Mouse (Mus musculus): Measurements from ENCODE around the gene Nmur1. TPM values are rescaled to one million over a fixed set of nuclear protein-coding genes. Genes with fewer than 3 reads are reported as not detected.
"Not testable (repeated sequence)": the region's sequence is repeated elsewhere in the genome, so short reads cannot be mapped to it uniquely, and the experiment has no call there.

Gene Nmur1
- polyA plus RNA-seq, 1 experiment from 2014 or later = 4.5 TPM

GRCm38 (mm10) chr1:86346851-86347715, 78.9 kb downstream of the Nmur1 start:
- Histone ChIP-seq H3K27me3 (replicated peaks; ENCODE audit: control insufficient read depth, insufficient read depth, low read length) (no peaks in the 10 kb centered on the region), H3K9ac (ENCODE audit: low read depth, low read length) (no peak overlapping the region), H3K4me1 (replicated peaks; ENCODE audit: control insufficient read depth, insufficient read depth, low read length) (no peaks in the 10 kb centered on the region), H3K4me3 (ENCODE audit: low read depth, low read length) (no peak overlapping the region), H3K9me3 (ENCODE audit: control insufficient read depth) (no peaks in the 10 kb centered on the region), H3K4me2 (replicated peaks; ENCODE audit: low read depth) (no peak overlapping the region), H3K27ac (ENCODE audit: low read depth, low read length) (no peak overlapping the region; the same call in 1 of the 2 replicates), H3K36me3 (ENCODE audit: control insufficient read depth, insufficient read depth) (peaks cover 37% of the 10 kb centered on the region)
- peak; percentile 41 for TF ChIP-seq CTCF (IDR thresholded peaks at IDR 0.05; ENCODE audit: low read depth)
- WGBS = 85% methylated on average over 3 of the region's 3 CpGs
- ATAC-seq = no peak

- H3K4me2 ChIP-seq (replicated peaks; ENCODE audit: low read depth) = no peak overlapping the region
- H3K4me1 ChIP-seq (replicated peaks; ENCODE audit: control insufficient read depth, insufficient read depth, low read length) = no peaks in the 10 kb centered on the region
- no peak overlapping the region for H3K27ac ChIP-seq (ENCODE audit: low read depth, low read length)
- no peaks in the 10 kb centered on the region for H3K9me3 ChIP-seq (ENCODE audit: control insufficient read depth)
- H3K4me3 ChIP-seq (ENCODE audit: low read depth, low read length) = no peak overlapping the region
- WGBS = 82% methylated on average over 4 of the region's 4 CpGs
- H3K36me3 ChIP-seq (ENCODE audit: control insufficient read depth, insufficient read depth) = peaks cover 25% of the 10 kb centered on the region
- no peak for ATAC-seq
- TF ChIP-seq CTCF (IDR thresholded peaks at IDR 0.05; ENCODE audit: low read depth) = no peak
- H3K9ac ChIP-seq (ENCODE audit: low read depth, low read length) = no peak overlapping the region
- no peaks in the 10 kb centered on the region for H3K27me3 ChIP-seq (replicated peaks; ENCODE audit: control insufficient read depth, insufficient read depth, low read length)
Measured at GRCm38 (mm10) chr1:86345956-86346355, 80.1 kb downstream of the Nmur1 start.

GRCm38 (mm10) chr1:86345069-86345468, 81.0 kb downstream of the Nmur1 start:
- Histone ChIP-seq H3K27ac (ENCODE audit: low read depth, low read length) (no peak overlapping the region), H3K4me1 (replicated peaks; ENCODE audit: control insufficient read depth, insufficient read depth, low read length) (no peaks in the 10 kb centered on the region), H3K36me3 (ENCODE audit: control insufficient read depth, insufficient read depth) (peaks cover 17% of the 10 kb centered on the region; the same call in 1 of the 2 replicates), H3K27me3 (replicated peaks; ENCODE audit: control insufficient read depth, insufficient read depth, low read length) (no peaks in the 10 kb centered on the region), H3K4me3 (ENCODE audit: low read depth, low read length) (no peak overlapping the region), H3K9ac (ENCODE audit: low read depth, low read length) (no peak overlapping the region), H3K9me3 (ENCODE audit: control insufficient read depth) (no peaks in the 10 kb centered on the region), H3K4me2 (replicated peaks; ENCODE audit: low read depth) (no peak overlapping the region)
- no peak for ATAC-seq
- WGBS = 79% methylated on average over 4 of the region's 4 CpGs
- TF ChIP-seq CTCF (IDR thresholded peaks at IDR 0.05; ENCODE audit: low read depth) = no peak

GRCm38 (mm10) chr1:86343969-86344861, 81.8 kb downstream of the Nmur1 start:
- WGBS = 48% methylated on average over 4 of the region's 4 CpGs
- Histone ChIP-seq H3K27ac (ENCODE audit: low read depth, low read length) (no peak overlapping the region), H3K4me3 (ENCODE audit: low read depth, low read length) (no peak overlapping the region), H3K27me3 (replicated peaks; ENCODE audit: control insufficient read depth, insufficient read depth, low read length) (no peaks in the 10 kb centered on the region), H3K4me2 (replicated peaks; ENCODE audit: low read depth) (no peak overlapping the region), H3K9me3 (ENCODE audit: control insufficient read depth) (no peaks in the 10 kb centered on the region), H3K36me3 (ENCODE audit: control insufficient read depth, insufficient read depth) (peaks cover 9% of the 10 kb centered on the region; the same call in 1 of the 2 replicates), H3K4me1 (replicated peaks; ENCODE audit: control insufficient read depth, insufficient read depth, low read length) (no peaks in the 10 kb centered on the region), H3K9ac (ENCODE audit: low read depth, low read length) (no peak overlapping the region)
- TF ChIP-seq CTCF (IDR thresholded peaks at IDR 0.05; ENCODE audit: low read depth) = no peak
- no peak for ATAC-seq

GRCm38 (mm10) chr1:86343087-86343645, 82.9 kb downstream of the Nmur1 start:
- WGBS = 88% methylated on average over 1 of the region's 1 CpGs
- Histone ChIP-seq H3K27me3 (replicated peaks; ENCODE audit: control insufficient read depth, insufficient read depth, low read length) (no peaks in the 10 kb centered on the region), H3K9ac (ENCODE audit: low read depth, low read length) (no peak overlapping the region), H3K9me3 (ENCODE audit: control insufficient read depth) (no peaks in the 10 kb centered on the region), H3K4me3 (ENCODE audit: low read depth, low read length) (no peak overlapping the region), H3K4me2 (replicated peaks; ENCODE audit: low read depth) (no peak overlapping the region), H3K27ac (ENCODE audit: low read depth, low read length) (no peak overlapping the region), H3K4me1 (replicated peaks; ENCODE audit: control insufficient read depth, insufficient read depth, low read length) (no peaks in the 10 kb centered on the region), H3K36me3 (ENCODE audit: control insufficient read depth, insufficient read depth) (peaks cover 1% of the 10 kb centered on the region; the same call in 1 of the 2 replicates)
- ATAC-seq = no peak
- TF ChIP-seq CTCF (IDR thresholded peaks at IDR 0.05; ENCODE audit: low read depth) = no peak

GRCm38 (mm10) chr1:86342371-86342770, 83.7 kb downstream of the Nmur1 start:
- H3K4me1 ChIP-seq (replicated peaks; ENCODE audit: control insufficient read depth, insufficient read depth, low read length) = no peaks in the 10 kb centered on the region

GRCm38 (mm10) chr1:86341096-86341495, 84.9 kb downstream of the Nmur1 start:
- WGBS = 95% methylated on average over 2 of the region's 2 CpGs
- H3K4me3 ChIP-seq (ENCODE audit: low read depth, low read length); ATAC-seq; H3K4me1 ChIP-seq (replicated peaks; ENCODE audit: control insufficient read depth, insufficient read depth, low read length); H3K9ac ChIP-seq (ENCODE audit: low read depth, low read length); H3K9me3 ChIP-seq (ENCODE audit: control insufficient read depth); H3K27ac ChIP-seq (ENCODE audit: low read depth, low read length); H3K36me3 ChIP-seq (ENCODE audit: control insufficient read depth, insufficient read depth); H3K4me2 ChIP-seq (replicated peaks; ENCODE audit: low read depth); H3K27me3 ChIP-seq (replicated peaks; ENCODE audit: control insufficient read depth, insufficient read depth, low read length): not testable (repeated sequence)

More at GRCm38 (mm10) chr1:86342371-86342770, 83.7 kb downstream of the Nmur1 start:
- 94% methylated on average over 2 of the region's 2 CpGs for WGBS
- ATAC-seq = no peak
- TF ChIP-seq CTCF (IDR thresholded peaks at IDR 0.05; ENCODE audit: low read depth) = no peak
- Histone ChIP-seq H3K9me3 (ENCODE audit: control insufficient read depth) (no peaks in the 10 kb centered on the region), H3K36me3 (ENCODE audit: control insufficient read depth, insufficient read depth) (no peaks in the 10 kb centered on the region), H3K4me3 (ENCODE audit: low read depth, low read length) (no peak overlapping the region), H3K9ac (ENCODE audit: low read depth, low read length) (no peak overlapping the region), H3K4me2 (replicated peaks; ENCODE audit: low read depth) (no peak overlapping the region), H3K27ac (ENCODE audit: low read depth, low read length) (no peak overlapping the region), H3K27me3 (replicated peaks; ENCODE audit: control insufficient read depth, insufficient read depth, low read length) (no peaks in the 10 kb centered on the region)
